Mouse (Mus musculus) frontal cortex, adult 2 months (tissue): Measurements from ENCODE around the gene Ush2a. TPM values are rescaled to one million over a fixed set of nuclear protein-coding genes. Genes with fewer than 3 reads are reported as not detected.

Source experiments
- DNase-seq, 2 experiments: peaks; one replicate each; pipeline ENCODE4 v3.0.0; 2022; ENCODE audit warnings: low spot score in 1 of 2; ENCODE audit errors: extremely low spot score in 1 of 2
- polyA plus RNA-seq: library from polyadenylated mRNA; depleted of rRNA; stranded (reverse); fragments of >200 nt; gene quantifications from 2 replicates; pipeline ENCODE4 v1.2.3, GENCODE M21; 2012

Gene Ush2a
- polyA plus RNA-seq, 1 experiment: 0.16 TPM

DNA sequence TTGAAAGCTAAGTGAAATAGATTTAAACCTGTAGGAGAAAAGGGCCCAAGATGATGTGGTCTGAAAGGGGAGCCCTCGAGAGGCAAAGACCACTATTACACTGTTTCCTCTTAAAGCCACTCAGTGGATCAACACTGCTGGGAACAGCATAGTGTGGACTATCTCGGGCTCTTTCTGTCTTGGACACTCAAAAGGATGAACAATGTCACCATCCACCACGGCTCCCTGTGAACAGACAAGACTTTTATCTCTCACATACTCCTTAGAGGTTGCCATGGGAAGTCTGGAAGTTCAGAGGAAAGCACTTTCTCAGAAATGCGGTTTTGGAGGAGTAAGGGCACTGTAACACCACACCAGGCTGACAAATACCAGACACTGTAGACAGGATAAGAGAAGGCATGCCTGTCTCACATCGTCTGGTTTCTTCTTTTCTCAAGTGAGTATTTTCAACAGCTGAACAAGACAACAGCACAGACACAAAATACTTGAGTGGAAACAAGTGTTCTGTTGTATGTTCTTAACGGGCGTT is 124.0 kb downstream of the Ush2a start:
- no peak for DNase-seq

DNA sequence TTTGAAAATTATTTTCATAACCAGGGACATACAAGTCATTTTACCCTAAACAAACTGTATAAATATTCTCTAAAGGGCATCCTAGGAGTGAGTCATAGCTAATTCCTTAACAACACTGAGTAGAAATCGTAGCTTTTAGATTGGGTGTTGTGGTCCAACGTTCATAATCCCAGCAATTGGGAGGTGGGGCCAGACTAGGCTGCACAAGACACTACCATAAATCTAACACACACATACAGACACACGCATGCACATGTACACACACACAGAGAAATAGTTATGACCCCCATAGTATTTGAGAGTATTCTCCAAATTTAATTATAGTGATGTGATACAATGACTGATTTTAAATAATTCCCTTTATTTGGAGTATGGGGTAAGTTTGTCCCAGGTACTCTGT is 125.5 kb downstream of the Ush2a start:
- DNase-seq: no peak

DNA sequence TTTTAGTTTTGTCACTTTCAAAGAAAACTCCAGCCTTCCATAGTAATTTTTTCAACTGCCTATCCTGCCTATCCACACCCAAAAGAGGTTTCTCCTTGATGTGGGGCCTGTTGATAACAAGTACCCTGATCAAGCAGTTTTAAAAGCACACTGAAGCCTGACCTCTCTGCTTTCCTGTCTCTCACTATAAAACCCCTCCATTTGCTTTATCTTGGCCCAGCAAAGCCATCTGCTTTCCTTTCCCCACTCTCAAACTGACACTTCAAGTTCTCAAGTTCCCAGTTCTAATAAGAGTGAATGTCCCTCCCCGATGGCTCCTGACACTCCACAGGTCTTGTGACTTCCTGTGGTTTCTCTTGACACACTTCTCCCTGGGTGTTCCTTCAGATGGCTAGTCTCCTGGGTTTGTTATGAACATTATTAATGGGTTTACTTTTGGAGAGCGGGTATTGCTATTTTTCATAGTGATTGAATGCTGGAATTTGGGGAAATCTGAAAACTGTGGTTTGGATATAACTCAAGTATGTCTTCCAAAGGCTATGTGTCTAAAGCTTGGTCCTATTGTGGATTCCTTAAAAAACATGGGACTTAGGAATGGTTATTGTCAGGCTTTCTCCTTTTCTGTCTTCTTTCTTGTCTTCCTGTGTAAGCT is 126.1 kb downstream of the Ush2a start:
- DNase-seq: no peak

DNA sequence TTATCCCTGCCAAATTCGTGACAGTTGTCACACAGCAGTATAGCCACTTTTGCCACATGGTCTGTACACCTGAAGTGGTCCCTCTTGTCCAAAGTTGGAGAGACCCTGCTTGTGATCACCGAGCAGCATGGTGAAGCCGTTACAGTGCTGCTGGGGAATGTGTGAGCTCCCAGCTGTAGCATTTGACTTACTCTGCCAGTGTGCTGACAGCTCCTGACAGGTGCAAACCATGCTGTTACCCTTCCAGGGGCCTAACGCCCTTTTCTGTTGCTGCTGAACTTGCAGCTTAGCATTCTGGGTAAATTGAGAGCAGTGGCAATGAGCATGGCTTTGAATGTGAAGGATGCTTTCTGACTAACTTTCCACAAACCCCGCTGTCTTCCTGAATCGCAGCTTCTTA is 128.3 kb downstream of the Ush2a start:
- DNase-seq: peak in 1 of 2 experiments; percentile 1

DNA sequence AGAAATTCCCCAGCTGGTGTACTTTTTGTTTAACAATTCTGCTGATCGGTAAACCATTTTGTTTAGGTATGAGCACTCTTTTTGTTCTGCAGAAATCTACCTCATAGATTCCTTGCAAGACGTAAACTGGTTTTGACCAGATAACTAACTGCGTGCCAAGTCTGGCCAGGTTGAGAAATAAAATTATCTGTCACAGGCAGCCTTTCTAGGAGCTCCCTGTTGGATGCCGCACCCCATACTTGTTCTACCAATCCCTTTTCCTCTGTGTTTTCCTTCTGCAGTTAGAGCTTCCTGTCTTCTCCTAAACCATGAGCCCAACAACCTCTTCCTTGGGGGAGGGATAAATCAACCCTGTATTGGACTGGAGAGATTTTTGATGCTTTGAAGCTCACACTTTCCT is 145.4 kb downstream of the Ush2a start:
- DNase-seq: no peak

DNA sequence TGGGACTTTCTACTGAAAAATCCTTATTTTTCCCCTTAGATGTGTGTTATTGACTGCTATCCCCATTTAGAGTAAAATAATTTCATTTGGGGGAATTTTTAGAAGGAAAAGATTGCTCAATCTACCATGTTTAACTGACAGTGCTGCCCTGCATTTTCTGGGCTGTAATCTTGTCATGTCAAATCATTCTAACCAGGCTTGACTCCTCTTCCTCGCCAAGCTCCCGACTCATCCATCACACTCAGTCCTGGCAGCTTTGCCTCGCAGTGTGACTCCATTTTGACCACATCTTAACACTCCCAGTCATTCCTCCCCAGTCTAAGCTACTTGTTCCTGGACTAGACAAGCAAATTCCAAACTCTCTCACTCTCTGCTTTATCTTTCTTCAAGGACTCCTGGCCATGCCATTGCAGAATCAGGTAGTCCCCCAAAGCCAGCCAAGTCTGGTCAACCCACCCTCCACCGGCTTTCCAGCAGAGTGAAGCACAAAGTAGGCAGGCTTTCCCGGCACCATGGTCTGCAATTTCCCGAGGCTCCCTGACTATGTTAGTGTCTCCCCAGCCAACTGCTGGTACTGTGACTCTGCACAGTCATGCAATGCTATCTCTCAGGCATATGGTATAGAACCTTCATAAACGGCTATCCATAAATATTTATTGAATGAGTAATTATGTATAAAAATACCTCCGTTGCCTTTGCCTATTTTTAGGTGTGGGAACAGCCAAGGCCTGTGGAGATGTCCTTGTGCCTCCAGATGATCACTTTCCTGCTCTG is 146.0 kb downstream of the Ush2a start:
- DNase-seq: no peak

DNA sequence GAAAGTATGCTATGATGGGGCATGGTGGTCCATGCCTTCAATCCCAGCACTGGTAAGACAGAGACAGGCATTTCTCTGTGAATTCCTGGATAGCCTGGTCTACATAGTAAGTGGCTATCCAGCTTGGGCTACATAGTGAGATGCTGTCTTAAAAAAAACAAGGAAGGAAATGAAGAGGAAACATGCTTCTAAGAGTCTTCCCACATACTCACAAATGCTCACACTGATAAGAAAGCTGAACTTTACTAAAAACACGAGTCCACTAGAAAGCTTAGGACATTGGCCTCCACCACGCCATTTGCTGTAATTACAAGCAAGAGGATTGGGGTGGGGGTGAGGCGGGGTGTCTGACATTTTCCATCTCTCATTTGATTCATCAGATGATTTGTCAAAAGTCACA is 148.7 kb downstream of the Ush2a start:
- no peak for DNase-seq

DNA sequence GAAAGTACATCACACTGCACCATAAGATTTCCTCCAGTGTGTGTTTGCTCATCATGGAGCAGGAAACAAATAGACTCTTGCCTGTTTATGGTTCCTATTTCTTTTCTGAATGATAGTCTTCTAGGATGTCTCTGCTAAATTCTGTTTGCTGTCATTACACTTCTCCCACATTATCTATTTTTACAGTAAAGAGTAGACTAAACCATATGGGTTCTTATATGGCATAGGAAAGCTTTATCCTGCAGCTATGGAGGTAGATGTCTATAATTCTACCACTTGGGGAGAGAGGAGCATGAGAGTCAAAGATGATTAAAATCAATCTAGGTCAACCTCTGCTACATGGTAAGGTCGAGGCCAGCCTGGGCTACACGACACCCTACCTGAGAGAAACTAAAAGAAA is 158.7 kb downstream of the Ush2a start:
- peak in 1 of 2 experiments; percentile 15 for DNase-seq

DNA sequence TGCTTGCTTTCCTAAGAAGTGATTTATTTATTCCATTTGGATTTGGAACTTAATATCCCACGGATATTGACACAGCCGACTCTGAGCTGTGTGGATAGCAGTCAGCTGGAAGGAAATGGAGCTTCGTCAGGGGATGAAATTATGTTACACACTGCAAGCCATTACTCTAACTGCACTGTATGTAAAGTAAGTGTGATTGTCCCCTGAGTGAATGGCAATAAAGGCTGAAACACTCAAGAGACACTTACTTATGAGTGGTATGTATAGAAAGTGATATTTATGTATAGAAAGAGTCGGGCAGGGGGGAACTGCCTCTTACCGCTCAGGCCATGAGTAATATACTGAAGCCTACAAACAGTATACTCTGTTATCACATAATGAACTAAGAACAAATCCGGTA is 166.3 kb downstream of the Ush2a start:
- no peak for DNase-seq

DNA sequence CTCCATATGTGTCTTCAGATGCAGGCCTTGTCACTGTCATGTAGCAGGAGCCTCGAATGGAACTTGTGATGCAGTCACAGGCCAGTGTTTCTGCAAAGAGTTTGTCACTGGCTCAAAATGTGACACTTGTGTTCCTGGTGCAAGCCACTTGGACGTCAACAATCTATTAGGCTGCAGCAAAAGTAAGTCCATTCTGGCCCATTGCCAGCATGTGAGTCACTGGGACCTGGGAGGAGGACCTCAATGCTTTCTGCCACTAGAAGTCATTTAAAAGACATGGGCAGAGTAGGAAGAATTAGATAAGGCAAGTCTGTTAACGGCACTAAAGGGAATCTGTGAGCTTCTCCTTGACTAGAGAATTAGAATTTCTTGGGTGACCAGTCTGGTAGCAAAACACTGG is 168.9 kb downstream of the Ush2a start:
- DNase-seq: no peak

DNA sequence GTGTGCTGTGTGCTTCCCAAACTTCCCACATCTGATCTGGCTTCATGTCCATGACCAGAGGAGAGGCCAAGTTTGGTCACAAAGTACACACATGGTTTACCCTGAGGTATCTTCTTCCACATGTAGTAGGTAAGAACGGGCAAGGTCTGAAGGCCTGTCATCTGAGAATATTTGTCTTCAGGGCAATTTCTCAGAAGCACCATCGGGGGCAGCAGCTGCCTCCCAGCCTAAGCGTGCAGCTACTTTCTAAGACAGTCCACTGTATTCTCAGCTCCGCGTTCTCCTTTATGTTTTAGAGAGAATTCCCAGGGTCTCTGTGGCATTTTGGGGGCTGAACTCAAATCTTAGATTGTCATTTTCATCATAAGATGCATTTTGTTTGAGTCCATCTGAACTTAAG is 186.1 kb downstream of the Ush2a start:
- no peak for DNase-seq

DNA sequence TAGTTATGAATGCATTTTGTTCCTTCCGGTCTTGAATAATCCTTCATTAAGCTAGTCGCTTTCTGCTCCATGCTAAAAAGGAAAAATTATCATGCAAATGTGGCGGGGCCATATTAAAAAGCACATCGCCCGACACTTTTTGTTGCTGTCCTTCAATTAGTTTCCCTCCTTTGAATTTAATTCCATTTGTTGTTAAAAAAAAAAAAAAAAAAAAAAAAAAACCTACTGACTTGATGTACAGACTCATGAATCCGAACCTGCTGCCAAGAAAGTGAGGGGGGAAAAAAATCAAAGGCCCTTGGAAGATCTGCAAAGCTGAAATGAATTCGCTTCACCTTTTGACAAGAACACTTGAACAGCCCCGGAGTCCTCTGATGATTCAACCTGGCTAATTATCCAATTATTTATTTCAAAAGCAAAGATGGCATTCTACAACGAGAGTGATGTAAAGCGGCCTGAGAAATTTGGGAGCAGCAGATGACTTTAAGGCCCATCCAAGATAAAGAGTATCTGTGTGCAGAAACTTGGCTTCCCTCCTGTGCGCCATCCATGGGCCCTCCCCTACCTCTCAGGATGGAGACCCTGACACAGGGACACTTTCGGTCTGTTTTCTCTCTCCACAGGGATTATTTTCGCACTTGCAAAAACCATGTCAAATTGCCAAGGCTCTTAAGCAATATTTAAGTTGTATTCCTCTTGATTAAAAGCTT is 194.8 kb downstream of the Ush2a start:
- no peak for DNase-seq

DNA sequence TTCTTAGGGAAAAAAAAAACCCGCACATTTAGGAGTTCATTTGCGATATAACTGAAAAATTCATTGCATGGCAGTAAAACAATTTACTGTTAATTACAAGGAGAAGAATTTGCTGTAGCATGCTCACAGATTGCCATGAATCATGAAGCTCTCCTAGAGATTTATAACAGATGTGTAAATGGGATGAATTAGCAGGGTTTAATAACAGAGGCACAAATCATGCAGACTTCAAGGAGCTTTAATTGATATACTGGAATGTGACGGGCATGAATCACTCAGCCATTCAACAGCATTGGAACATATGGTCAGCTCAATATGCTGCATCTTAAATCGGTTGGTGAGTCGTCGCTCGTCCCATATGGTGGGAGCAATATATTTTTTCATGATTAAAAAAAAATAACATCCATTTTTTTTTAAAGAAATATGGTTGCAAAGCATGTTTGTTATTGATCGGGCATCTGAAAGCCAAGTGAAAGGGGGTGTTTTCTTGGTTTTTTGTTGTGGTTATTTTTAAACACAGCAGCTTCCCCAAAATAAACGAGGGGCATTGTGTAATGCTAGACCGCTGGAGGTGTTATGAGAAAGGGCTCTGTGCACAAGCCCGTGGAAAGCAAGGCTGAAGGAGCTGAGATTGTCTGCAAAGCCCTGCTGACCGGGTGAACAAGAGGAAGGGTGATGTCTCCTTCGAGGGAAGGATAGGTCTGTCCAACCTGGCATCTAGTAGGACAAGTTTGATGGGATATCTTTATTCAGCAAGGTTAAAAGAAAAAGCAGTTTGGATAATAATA is 195.6 kb downstream of the Ush2a start:
- DNase-seq: peak in 1 of 2 experiments; percentile 18

DNA sequence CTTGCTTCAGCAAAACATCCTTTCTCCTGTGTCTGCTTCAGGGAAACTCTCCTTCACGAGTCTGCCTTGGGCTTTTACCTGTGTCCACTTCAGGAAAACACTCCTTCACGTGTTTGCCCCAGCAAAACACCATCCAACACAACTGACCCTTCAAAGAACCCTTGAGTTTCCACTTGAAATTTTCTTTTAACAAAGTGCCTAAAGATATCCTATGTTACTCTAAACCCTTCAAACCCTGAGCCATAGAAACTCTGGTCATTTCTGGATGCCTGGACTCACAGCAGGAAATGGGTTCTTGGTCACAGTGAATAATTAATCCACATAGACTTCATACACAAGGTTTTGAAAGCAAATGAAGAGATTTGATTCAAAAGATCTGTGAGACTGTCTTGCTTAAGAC is 199.4 kb downstream of the Ush2a start:
- no peak for DNase-seq

DNA sequence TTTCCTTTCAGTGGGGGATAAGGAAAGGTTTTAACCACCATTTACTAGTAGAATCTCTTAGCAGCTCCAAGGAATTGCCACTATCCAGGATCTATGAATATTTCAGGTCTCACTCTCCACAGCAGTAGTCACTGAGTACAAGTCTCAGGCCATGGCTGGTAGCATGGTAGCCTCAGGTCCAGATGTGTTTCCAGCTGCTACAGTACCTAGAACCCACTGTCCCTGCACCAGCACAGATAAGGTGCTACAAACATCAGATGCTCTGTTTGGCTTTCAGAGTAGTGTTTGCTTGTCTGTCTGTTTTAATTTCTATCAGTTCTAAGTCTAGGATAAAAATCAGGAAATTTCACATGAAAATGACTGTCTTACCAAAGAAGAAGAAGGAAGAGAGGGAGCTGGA is 202.8 kb downstream of the Ush2a start:
- DNase-seq: no peak

DNA sequence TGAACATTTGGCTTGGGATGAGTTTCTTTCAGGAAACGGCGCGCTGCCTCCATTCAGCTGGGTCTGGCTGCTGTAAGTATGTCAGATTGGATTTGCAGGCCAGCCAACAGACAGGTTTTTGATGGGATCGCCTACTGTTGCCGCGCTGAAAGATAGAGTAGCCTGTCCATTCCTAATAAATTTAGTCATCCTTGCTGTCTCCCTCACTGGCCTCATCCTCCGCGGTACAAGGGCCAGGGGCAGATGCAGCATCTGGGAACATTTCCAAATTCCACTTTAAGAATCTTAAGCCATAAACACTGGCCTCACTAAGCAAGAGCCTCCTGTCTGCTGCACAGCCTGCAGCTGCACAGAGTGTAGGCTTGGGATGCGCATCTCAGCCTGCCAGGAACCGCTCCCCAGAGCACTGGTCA is 206.6 kb downstream of the Ush2a start:
- DNase-seq: peak in 1 of 2 experiments; percentile 34

DNA sequence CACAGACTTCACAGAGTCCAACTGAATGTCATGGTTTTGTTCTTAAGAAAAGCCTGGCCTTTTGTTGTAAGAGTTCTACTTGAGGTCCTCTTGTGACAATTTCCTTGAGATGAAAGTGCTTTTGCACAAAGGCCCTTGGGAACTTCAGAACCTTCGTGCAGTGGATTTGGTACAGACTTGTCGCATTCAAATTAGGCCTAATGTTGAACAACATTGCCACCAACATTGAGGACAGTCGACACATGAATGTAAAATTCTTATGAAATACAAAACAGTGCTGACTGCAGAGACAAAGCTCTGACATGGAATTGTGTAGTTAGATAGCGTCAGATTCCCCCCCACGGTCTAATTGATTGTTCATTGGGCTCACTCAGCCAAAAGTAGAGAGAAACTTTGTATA is 243.1 kb downstream of the Ush2a start:
- DNase-seq: no peak

DNA sequence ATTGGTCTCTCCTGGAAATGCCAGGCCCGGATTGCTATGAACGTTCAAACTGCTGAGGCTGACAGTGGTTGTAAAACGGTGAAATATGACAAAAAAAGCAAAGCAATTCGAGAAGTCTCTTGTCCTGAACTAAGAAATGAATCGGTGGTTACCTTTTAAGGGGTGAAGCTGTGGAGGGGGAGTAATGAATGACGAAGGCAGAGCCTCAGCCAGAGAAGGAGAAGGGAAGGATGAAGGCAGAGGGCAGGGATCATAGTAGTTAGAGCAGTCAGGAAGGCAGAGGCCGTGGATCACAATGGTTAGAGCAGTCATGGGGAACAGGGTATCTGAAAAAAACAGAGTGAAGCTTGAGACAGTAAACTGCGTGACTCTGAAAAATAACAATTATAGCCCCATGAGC is 257.0 kb downstream of the Ush2a start:
- DNase-seq: no peak

DNA sequence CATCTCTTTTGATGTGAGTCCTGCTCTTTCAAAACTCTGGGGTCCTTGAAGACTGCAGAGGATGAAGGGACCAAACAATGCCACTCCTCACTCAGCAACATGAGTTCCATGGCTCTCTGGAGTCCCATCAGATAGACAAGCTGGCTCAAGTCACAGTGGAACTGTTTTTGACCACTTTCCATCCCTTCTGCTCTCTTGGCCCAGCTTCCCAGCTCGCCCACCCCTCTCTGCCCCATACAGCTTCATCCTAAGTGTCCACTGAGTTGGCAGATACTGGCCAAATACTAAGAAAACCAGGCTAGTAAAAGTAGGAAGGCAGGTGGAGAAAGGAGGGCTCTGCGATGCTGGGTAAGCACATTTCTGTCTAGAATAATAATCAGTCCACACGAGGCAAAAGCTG is 265.6 kb downstream of the Ush2a start:
- DNase-seq: no peak

DNA sequence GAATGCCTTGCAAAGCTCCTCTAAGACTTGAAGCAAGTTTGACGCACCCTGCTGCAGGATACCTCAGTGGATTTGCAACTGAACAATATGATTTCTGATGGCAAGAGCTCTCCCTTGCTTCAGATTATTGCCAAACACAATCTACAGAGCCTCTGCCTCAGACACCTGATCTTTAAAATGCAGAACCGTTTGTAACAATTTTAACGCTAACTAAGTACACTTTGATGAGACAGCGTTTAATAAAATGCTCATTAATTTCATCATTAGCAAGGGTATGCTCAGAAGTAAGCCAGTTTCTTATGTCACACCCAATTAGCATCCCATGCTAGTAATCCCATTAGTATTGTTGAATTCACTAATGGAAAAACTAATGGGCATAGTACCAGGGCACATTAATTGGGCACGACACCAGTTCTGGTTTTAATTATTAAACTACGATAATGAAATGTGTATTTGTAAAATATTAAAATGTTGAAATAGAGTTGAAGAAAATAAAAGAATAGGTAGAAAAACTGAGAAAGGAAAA is 267.8 kb downstream of the Ush2a start:
- DNase-seq: no peak
